Mouse (Mus musculus) neutrophil, adult 83 days (primary cell): Measurements from ENCODE around the gene Prr36. TPM values are rescaled to one million over a fixed set of nuclear protein-coding genes. Genes with fewer than 3 reads are reported as not detected.

Experiments
- total RNA-seq, 2 experiments: library from RNA; stranded (reverse); gene quantifications; one replicate each; pipeline ENCODE4 v1.2.4; 2023

Gene Prr36
- total RNA-seq: under 1 TPM; 0.24 to 0.26 TPM

GRCm38 (mm10) chr8:4216791-4217621 is at the start of gene Prr36:
Gene Prr36 (minus strand): TSS chr8:4217459.

GRCm38 (mm10) chr8:4259125-4259804 is 42.0 kb upstream of the Prr36 start, which contains the start of gene Ctxn1:
Gene Ctxn1 (minus strand): TSS chr8:4259274.

GRCm38 (mm10) chr8:4252934-4253841 is 35.9 kb upstream of the Prr36 start, which contains the start of gene Snapc2:
Gene Snapc2 (plus strand): TSS chr8:4253080.

GRCm38 (mm10) chr8:4247951-4248540 is 30.8 kb upstream of the Prr36 start, which contains the start of gene Tgfbr3l:
Gene Tgfbr3l (plus strand): TSS chr8:4248214.

GRCm38 (mm10) chr8:4238434-4239192 is 21.4 kb upstream of the Prr36 start, which contains the start of the genes Map2k7 and Gm49320:
Gene Map2k7 (plus strand): TSS chr8:4238740.
Gene Gm49320 (plus strand): TSS chr8:4238865.

GRCm38 (mm10) chr8:4226739-4227347 is 9.6 kb upstream of the Prr36 start, which contains the start of gene Lrrc8e:
Gene Lrrc8e (plus strand): TSS chr8:4226827.

GRCm38 (mm10) chr8:4165852-4166751 is 51.2 kb downstream of the Prr36 start, which contains the start of gene Evi5l:
Gene Evi5l (plus strand): TSS chr8:4166567.

Other genes with a start within 250 kb of the Prr36 start
- not detected for gene Cd209f, start 111.6 kb downstream of the Prr36 start, total RNA-seq
- gene Cd209g, start 83.4 kb downstream of the Prr36 start, total RNA-seq: not detected
- gene Evi5l, start 50.9 kb downstream of the Prr36 start, total RNA-seq: 10 to 100 TPM in 1 of 2 experiments, 1 to 10 TPM in 1; 8.8 to 11.4 TPM
- gene Lrrc8e, start 9.4 kb upstream of the Prr36 start, total RNA-seq: not detected
- 10 to 100 TPM; 46.7 to 54.4 TPM for gene Map2k7, start 21.3 kb upstream of the Prr36 start, total RNA-seq
- not detected for gene Gm49320, start 21.4 kb upstream of the Prr36 start, total RNA-seq
- 1 to 10 TPM; 8.2 to 9.2 TPM for gene Tgfbr3l, start 30.8 kb upstream of the Prr36 start, total RNA-seq
- gene Snapc2, start 35.6 kb upstream of the Prr36 start, total RNA-seq: 10 to 100 TPM; 12.1 to 13.5 TPM
- gene Ctxn1, start 41.8 kb upstream of the Prr36 start, total RNA-seq: 1 to 10 TPM in 1 of 2 experiments, under 1 TPM in 1; 0.44 to 1.1 TPM
- 10 to 100 TPM; 29.9 to 38.5 TPM for gene Timm44, start 58.5 kb upstream of the Prr36 start, total RNA-seq
- gene Ccl25, start 107.8 kb upstream of the Prr36 start, total RNA-seq: 10 to 100 TPM; 10.8 to 12.3 TPM
- gene Elavl1, start 108.0 kb upstream of the Prr36 start, total RNA-seq: 10 to 100 TPM; 72.0 to 78.3 TPM